Mouse (Mus musculus) lung, postnatal 4 days (tissue): ENCODE results near the gene Notch2.

Source experiments
- DNase-seq, 2 experiments: peaks; one replicate each; pipeline ENCODE4 v3.0.0; 2021

The Notch2 gene

GRCm38 (mm10) chr3:98013401-98014281, at the start of gene Notch2:
Gene Notch2 (plus strand): TSS chr3:98013527.
- peak; percentile 97 to 98 for DNase-seq

- DNase-seq = peak; percentile 40 to 53
Observed at GRCm38 (mm10) chr3:97964878-97965353, 48.4 kb upstream of the Notch2 start.

GRCm38 (mm10) chr3:97967627-97968026, 45.7 kb upstream of the Notch2 start:
- DNase-seq = no peak

DNA sequence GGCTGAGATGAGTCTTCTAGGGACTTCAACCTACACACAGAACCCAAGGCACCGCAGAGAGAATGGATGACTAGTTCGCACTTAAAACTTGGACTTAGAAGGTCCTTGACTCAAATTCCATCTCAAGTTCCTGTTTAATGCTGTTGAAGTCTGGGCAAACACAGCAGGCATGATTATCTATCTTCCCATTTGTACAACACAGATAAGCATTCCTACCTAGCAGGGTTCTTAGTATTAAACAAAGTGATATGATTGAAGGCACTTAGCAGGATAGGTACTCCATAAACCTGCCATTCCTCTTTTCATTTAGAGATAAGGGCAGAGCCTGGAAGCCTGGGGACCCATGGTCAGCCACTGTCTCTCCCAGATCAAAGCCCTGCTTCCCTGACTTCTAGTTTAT, 45.1 kb upstream of the Notch2 start:
- no peak for DNase-seq

DNA sequence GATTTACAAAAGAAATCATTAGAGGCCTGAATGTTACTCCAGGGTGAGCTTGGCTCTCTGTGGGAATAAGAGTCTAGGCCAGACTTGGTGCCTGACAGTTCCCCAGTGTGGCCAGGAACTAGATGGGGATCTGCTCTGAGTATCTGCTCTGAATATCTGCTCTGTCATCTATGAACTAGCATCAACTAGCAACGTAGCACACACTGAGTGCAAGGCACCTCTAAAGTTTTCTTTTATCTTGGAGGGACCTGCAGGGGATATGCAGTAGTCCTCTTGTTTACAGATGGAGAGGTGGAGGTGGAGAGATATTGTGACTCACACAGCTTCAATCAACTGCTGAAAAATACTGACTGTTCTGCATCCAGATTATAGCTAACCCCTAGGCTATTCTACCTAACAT, 44.3 kb upstream of the Notch2 start:
- DNase-seq = no peak

GRCm38 (mm10) chr3:97971117-97971516, 42.2 kb upstream of the Notch2 start:
- peak; percentile 52 to 67 for DNase-seq

- peak in 1 of 2 experiments; percentile 71 for DNase-seq
Observed at GRCm38 (mm10) chr3:97972200-97972599, 41.1 kb upstream of the Notch2 start.

- DNase-seq = no peak
Observed at GRCm38 (mm10) chr3:97972707-97973106, 40.6 kb upstream of the Notch2 start.

GRCm38 (mm10) chr3:97973306-97973705, 40.0 kb upstream of the Notch2 start:
- no peak for DNase-seq

- no peak for DNase-seq
Observed at GRCm38 (mm10) chr3:97974197-97974770, 39.0 kb upstream of the Notch2 start.

GRCm38 (mm10) chr3:97976706-97977105, 36.6 kb upstream of the Notch2 start:
- DNase-seq = no peak

- DNase-seq = no peak
Observed at GRCm38 (mm10) chr3:97978710-97979109, 34.6 kb upstream of the Notch2 start.

DNA sequence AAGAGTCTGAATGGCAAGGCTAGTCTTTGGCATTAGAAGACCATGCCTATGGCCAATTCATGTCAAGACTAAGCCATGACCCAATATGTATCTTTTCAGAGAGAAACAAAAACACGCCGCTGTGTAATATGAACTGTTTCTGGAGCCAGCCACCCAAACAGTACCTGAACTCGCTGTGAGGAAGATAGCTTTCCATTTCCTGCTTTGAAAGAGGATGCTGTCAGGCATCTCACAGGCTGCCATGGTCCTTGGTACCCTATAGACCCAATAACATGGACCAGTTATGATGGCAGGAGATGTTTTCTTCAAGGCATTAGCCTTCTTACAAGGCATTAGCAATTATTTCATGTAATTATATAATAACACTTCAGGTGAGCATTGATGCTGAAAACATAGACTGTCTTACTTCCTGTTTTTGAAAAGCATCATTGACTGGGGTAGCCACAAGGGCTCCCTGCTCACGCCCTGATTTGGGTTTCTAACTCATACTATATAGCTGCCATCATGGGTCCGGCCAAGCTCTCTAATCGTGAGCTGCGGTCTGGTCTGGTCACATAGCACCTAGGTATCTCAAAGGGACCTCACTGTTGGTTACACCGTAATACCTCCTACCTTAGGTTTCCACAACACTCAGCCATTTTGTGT, 32.5 kb upstream of the Notch2 start:
- no peak for DNase-seq

DNA sequence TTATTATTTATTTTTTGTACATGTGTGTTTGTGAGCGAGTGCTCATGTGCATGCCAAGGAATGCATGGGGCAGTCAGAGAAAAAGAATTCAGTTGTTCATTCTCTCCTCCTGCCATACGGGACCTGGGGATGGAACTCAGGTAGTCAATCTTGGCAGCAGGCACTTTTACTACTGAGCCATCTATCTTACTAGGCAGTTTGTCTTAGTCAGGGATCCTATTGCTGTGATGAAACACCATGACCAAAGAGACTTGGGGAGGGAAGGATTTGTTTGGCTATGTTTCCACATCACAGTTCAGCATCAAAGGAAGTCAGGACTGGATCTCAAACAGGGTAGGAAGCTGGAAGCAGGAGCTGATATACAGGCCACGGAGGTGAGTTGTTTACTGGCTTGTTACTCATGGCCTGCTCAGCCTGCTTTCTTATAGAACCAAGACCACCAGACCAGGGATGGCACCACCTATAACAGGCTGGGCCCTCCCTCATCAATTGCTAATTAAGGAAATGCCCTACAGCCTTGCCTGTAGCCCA, 31.9 kb upstream of the Notch2 start:
- DNase-seq = no peak

- DNase-seq = no peak
Observed at GRCm38 (mm10) chr3:97984870-97985506, 28.3 kb upstream of the Notch2 start.

GRCm38 (mm10) chr3:97985691-97986090, 27.6 kb upstream of the Notch2 start:
- no peak for DNase-seq

DNA sequence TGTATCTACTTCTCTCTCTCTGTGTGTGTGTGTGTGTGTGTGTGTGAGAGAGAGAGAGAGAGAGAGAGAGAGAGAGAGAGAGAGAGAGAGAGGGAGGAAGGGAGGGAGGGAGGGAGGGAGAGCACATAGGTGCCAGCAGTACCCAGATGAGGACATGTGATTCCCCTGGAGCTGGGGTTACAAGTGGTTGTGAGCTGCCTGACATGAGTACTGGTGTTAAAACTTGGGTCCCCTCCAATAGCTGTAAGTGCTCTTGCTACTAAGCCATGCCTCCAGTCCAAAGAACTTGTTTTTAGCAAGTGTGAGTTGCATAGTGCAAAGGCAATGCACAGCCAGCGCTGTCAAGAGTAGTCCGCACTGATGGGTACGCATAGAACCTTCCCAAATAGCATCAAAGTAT, 26.2 kb upstream of the Notch2 start:
- DNase-seq = no peak

DNA sequence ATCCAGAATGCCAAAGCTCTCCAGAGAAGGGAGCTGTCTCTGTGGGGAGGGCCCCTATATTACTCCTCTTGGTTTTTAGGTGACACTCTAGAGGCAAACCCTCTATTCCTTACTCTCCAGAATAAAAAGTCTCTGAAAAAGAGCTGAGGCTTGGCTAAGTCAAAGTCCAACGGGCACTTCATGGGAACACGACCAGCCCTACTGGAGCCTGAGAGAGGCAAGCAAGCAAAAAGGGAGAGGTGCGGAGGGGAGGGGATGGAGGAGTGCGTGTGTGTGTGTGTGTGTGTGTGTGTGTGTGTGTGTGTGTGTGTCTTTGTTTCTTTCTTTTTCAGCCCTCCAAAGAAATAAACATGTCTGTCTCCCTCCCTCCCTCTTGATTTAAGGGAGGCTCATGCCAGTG, 24.6 kb upstream of the Notch2 start:
- no peak for DNase-seq

DNA sequence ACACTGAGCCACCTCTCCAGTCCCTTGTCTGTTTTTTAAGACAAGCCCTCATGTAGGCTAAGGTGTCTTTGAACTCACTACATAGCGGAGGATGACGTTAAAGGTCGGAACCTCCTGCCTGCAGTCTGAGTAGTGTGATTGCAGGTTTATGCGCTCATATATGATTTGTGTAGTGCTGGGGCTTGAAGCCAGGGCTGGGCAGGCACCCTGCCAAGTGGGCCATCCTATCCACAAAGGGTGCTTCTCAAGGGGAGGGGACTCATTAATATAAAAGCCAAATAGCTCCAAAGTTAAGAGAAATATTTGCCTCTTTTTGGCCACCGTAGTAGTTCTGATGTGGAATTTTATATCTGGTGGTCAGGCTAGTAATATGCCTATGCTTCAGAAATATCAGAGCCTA, 22.8 kb upstream of the Notch2 start:
- DNase-seq = peak in 1 of 2 experiments; percentile 55

- no peak for DNase-seq
Observed at GRCm38 (mm10) chr3:97992289-97992688, 21.0 kb upstream of the Notch2 start.

DNA sequence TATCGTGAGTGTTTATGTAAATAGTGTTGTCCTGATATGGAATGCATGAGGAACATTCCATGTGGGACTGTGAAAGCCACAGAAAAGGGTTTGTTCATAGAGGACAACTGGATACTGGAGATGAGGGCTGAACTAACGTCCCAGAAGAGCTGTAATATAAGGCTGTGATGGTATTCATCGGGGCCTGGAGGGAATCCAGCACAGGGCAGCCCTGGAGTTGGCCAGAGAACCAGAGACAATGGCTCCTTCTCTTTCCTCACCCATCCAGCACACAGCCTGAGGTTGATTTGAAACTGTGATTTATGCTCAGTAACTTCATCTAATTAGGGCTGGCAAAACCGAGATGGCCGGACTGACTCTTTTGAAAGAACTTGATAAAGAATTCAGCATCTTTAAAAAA, 20.1 kb upstream of the Notch2 start:
- no peak for DNase-seq

DNA sequence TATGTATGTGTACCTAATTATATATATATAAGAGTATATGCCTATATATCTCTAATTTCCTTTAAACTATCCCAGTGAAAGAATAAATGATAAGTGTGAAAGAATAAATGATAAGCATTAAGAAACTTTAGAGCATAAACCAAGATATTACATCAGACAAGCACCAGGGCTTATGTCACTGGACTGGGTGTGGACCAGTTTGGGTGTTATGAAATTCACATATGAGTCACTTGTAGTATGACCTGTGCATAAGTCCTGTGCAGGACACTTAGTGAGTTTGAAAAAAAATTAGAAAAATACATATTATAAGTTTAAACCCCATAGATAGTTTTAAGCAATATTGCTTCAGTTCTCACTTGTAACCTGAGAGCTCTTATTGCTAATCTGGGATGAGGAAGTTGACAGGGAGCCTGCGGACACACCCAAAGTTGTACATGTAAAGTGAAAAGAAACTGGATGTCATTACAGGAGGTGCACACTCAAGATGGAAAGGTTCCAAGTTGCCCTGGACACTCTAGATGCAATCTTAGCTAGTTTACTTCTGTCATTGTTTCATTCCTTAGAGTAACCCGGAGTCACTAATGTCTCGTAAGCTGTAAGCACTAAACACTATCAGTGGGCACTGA, 19.3 kb upstream of the Notch2 start:
- DNase-seq = no peak

- no peak for DNase-seq
Observed at GRCm38 (mm10) chr3:97994818-97995217, 18.5 kb upstream of the Notch2 start.
